Mouse (Mus musculus) myocyte (in vitro differentiated cells): ENCODE measurements around the gene Csnk2b. TPM values are rescaled to one million over a fixed set of nuclear protein-coding genes. Genes with fewer than 3 reads are reported as not detected.
A peak's percentile ranks its signal among the peaks of the same experiment; 100 is the strongest.

Experiments
- H3K27me3 ChIP-seq: one replicate; pipeline ENCODE4 v1.6.1; 2011; ENCODE audit not compliant: control insufficient read depth, insufficient read depth, insufficient read length
- H3K36me3 ChIP-seq: one replicate; pipeline ENCODE4 v1.6.1; 2011; ENCODE audit not compliant: control insufficient read depth, insufficient read depth
- H3K4me2 ChIP-seq: one replicate; pipeline ENCODE4 v1.6.1; 2011; ENCODE audit warnings: low read depth, control low read depth
- H3K4me3 ChIP-seq: one replicate; pipeline ENCODE4 v1.5.1; 2011; ENCODE audit warnings: mild to moderate bottlenecking, control low read depth, moderate library complexity
- H3K79me2 ChIP-seq: one replicate; pipeline ENCODE4 v1.6.1; 2011; ENCODE audit not compliant: control insufficient read depth, insufficient read depth
- H3ac ChIP-seq: one replicate; pipeline ENCODE4 v1.6.1; 2011; ENCODE audit not compliant: control insufficient read depth, insufficient read length
- CEBPB ChIP-seq: IDR thresholded peaks from 2 replicates; pipeline ENCODE4 v1.6.1; 2011; ENCODE audit warnings: mild to moderate bottlenecking, moderate library complexity; ENCODE audit not compliant: poor library complexity, insufficient read depth, severe bottlenecking
- E2F4 ChIP-seq: IDR thresholded peaks from one replicate; pipeline ENCODE4 v1.6.1; 2011; ENCODE audit warnings: mild to moderate bottlenecking, control low read depth, moderate library complexity; ENCODE audit not compliant: insufficient read depth
- MAX ChIP-seq: IDR thresholded peaks from one replicate; pipeline ENCODE4 v1.6.1; 2011; ENCODE audit warnings: low read depth, mild to moderate bottlenecking, control low read depth
- MYOD1 ChIP-seq, 3 experiments: IDR thresholded peaks; one replicate each; pipeline ENCODE4 v1.6.1; 2011; ENCODE audit warnings: control low read depth in 2 of 3, low read depth in 2 of 3, mild to moderate bottlenecking in 2 of 3, moderate library complexity in 1 of 3; ENCODE audit not compliant: insufficient read length in 2 of 3, control insufficient read depth in 1 of 3
- MYOG ChIP-seq, 3 experiments: IDR thresholded peaks; one replicate each; pipeline ENCODE4 v1.6.1; 2011; ENCODE audit warnings: control low read depth in 2 of 3, low read depth in 2 of 3, mild to moderate bottlenecking in 2 of 3; ENCODE audit not compliant: insufficient read length in 2 of 3, control insufficient read depth in 1 of 3, insufficient read depth in 1 of 3
- POLR2A ChIP-seq: IDR thresholded peaks from one replicate; pipeline ENCODE4 v1.6.1; 2011; ENCODE audit warnings: low read depth, mild to moderate bottlenecking, control low read depth, moderate library complexity; ENCODE audit not compliant: insufficient read length
- POLR2AphosphoS2 ChIP-seq: IDR thresholded peaks from one replicate; pipeline ENCODE4 v1.6.1; 2011; ENCODE audit warnings: low read depth, control low read depth; ENCODE audit not compliant: insufficient read length
- REST ChIP-seq: IDR thresholded peaks from one replicate; pipeline ENCODE4 v1.6.1; 2011; ENCODE audit warnings: mild to moderate bottlenecking, control low read depth, moderate library complexity; ENCODE audit not compliant: insufficient read depth, insufficient read length
- SRF ChIP-seq: IDR thresholded peaks from one replicate; pipeline ENCODE4 v1.6.1; 2011; ENCODE audit warnings: low read depth; ENCODE audit not compliant: control insufficient read depth, insufficient read length
- TCF12 ChIP-seq: IDR thresholded peaks from one replicate; pipeline ENCODE4 v1.6.1; 2011; ENCODE audit warnings: mild to moderate bottlenecking, control low read depth; ENCODE audit not compliant: poor library complexity, insufficient read depth, severe bottlenecking
- TCF3 ChIP-seq: IDR thresholded peaks from one replicate; pipeline ENCODE4 v1.6.1; 2011; ENCODE audit warnings: low read depth, control low read depth; ENCODE audit not compliant: insufficient read length
- USF1 ChIP-seq: IDR thresholded peaks from one replicate; pipeline ENCODE4 v1.6.1; 2011; ENCODE audit warnings: low read depth, mild to moderate bottlenecking, control low read depth, moderate library complexity
- polyA plus RNA-seq: library from polyadenylated mRNA; unstranded; fragments of >200 nt; fragmentation: generic; extraction: Trizol; gene quantifications from one replicate; pipeline ENCODE4 v1.2.1, GENCODE M21; 2012; ENCODE audit warnings: missing spikeins

Gene Csnk2b
- polyA plus RNA-seq, 1 experiment: 320 TPM

DNA sequence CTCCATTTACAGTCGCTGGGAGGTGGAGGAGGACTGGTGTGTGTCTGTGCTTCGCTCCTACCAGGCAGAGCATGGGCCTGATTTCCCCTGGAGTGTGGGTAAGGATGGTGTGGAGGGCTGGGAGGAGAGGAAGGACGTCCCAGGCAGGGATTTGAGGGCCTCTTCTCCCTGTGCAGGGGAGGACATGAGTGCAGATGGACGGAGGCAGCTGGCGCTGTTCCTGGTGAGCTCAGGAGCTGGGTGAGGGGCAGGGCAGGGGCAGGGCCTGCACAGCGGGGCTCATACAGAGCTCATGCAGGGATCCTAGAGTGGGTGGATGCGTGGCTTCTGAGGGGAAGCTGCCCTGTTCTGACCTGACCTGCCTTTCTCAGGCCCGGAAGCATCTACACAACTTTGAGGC, 19.6 kb downstream of the Csnk2b start:
- Histone ChIP-seq H3K4me2 (no peak overlapping the region), H3K27me3 (no peaks in the 10 kb centered on the region), H3K4me3 (no peak overlapping the region), H3K79me2 (no peaks in the 10 kb centered on the region), H3ac (no peak overlapping the region), H3K36me3 (peaks cover 4% of the 10 kb centered on the region)
- TF ChIP-seq MYOD1 (IDR thresholded peaks at IDR 0.05; ENCODE audit: control insufficient read depth in 1 of 3, insufficient read length in 2 of 3, low read depth in 2 of 3): peak in 1 of 3 experiments; percentile 28
- TF ChIP-seq CEBPB: no peak

DNA sequence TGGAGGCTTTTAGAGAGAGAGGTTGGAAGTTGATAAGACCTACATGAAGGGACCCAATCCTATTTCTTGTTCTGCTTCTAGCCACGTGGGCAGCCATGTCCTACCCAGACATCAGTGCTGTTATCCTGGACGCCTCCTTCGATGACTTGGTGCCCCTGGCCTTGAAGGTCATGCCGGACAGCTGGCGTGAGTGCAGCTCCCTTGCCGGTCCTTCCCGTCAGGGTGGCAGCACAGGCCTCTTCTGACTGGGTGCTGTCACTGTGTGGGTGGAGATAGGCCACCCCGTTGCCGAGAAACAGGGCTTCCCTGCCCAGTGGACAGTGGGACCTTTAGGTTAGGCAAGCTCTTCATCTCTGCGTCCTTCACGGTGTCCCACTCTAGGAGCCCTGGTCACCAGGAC, 20.7 kb downstream of the Csnk2b start:
- no peaks in the 10 kb centered on the region for H3K79me2 ChIP-seq
- H3K27me3 ChIP-seq: no peaks in the 10 kb centered on the region
- TF ChIP-seq POLR2AphosphoS2: no peak
- no peak for TF ChIP-seq MAX
- TF ChIP-seq POLR2A: no peak
- TF ChIP-seq MYOG (IDR thresholded peaks at IDR 0.05; ENCODE audit: control insufficient read depth in 1 of 3, insufficient read depth in 1 of 3, insufficient read length in 2 of 3, low read depth in 2 of 3): no peak
- TF ChIP-seq TCF12: no peak
- TF ChIP-seq TCF3: no peak
- no peak for TF ChIP-seq REST
- no peak for TF ChIP-seq USF1
- no peak for TF ChIP-seq MYOD1 (IDR thresholded peaks at IDR 0.05; ENCODE audit: control insufficient read depth in 1 of 3, insufficient read length in 2 of 3, low read depth in 2 of 3)
- no peak for TF ChIP-seq E2F4
- no peak for TF ChIP-seq SRF
- TF ChIP-seq CEBPB: no peak
- H3K4me2 ChIP-seq: no peak overlapping the region
- no peak overlapping the region for H3ac ChIP-seq
- H3K36me3 ChIP-seq: peaks cover 4% of the 10 kb centered on the region
- H3K4me3 ChIP-seq: no peak overlapping the region

DNA sequence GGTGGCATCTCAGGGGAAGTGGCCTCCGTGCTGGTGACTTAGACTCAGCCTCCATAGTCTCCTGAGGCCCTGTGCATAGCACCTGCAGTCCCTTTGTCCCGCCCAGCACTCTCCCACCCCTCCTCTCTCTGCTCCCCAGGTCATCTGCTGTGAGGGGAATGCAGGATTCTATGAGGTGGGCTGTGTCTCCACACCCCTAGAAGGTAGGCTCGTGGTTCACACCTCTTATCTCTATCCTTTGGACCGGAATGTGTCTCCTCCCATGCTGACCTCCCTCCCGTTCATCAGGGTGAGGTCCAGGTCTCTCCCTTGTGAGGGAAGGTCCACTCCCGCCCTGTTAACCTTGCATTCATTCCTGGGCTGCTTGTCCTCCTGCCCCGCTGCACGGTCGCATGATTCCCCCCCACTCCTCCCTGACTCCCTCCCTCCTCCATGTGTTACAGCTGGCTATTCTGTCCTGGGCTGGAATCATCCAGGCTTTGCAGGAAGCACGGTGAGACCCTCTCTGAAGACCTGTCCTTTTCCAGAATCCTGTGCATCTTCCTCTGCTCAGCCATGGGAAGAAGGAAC, 21.6 kb downstream of the Csnk2b start:
- TF ChIP-seq REST (no peak), USF1 (no peak), MAX (no peak), CEBPB (no peak), SRF (no peak), TCF3 (no peak)
- Histone ChIP-seq H3ac (no peak overlapping the region), H3K36me3 (peaks cover 4% of the 10 kb centered on the region), H3K79me2 (no peaks in the 10 kb centered on the region), H3K4me3 (no peak overlapping the region), H3K27me3 (no peaks in the 10 kb centered on the region), H3K4me2 (no peak overlapping the region)

DNA sequence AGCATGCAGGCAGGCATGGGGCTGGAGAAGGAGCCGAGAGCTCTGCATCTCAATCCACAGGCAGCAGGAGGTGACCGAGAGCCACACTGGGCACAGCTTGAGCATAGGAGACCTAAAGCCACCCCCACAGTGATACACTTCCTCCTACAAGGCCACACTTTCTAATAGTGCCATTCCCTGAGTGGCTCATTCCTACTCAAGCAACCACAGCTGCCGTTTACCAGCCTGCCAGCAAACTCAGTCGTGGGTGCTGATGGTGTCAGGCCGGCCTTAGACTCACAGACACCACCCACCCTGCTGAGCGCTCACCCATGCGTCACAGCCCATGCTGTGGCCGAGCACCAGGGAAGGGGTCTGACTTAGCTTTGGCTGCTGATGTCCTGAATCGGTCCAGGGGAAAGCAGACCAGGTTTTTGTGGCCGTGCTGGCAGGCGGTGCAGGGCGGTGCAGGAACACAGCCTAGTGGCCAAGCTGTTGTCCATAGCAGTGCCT, 24.6 kb downstream of the Csnk2b start:
- Histone ChIP-seq H3K4me2 (no peak overlapping the region), H3ac (no peak overlapping the region), H3K36me3 (peaks cover 4% of the 10 kb centered on the region), H3K27me3 (no peaks in the 10 kb centered on the region), H3K79me2 (no peaks in the 10 kb centered on the region), H3K4me3 (no peak overlapping the region)
- no peak for TF ChIP-seq MAX
- no peak for TF ChIP-seq SRF
- TF ChIP-seq TCF12: no peak
- no peak for TF ChIP-seq USF1
- no peak for TF ChIP-seq E2F4
- TF ChIP-seq POLR2A: no peak
- TF ChIP-seq TCF3: no peak
- TF ChIP-seq POLR2AphosphoS2: no peak
- TF ChIP-seq CEBPB: no peak
- TF ChIP-seq REST: no peak
- TF ChIP-seq MYOG (IDR thresholded peaks at IDR 0.05; ENCODE audit: control insufficient read depth in 1 of 3, insufficient read depth in 1 of 3, insufficient read length in 2 of 3, low read depth in 2 of 3): no peak
- TF ChIP-seq MYOD1 (IDR thresholded peaks at IDR 0.05; ENCODE audit: control insufficient read depth in 1 of 3, insufficient read length in 2 of 3, low read depth in 2 of 3): no peak

DNA sequence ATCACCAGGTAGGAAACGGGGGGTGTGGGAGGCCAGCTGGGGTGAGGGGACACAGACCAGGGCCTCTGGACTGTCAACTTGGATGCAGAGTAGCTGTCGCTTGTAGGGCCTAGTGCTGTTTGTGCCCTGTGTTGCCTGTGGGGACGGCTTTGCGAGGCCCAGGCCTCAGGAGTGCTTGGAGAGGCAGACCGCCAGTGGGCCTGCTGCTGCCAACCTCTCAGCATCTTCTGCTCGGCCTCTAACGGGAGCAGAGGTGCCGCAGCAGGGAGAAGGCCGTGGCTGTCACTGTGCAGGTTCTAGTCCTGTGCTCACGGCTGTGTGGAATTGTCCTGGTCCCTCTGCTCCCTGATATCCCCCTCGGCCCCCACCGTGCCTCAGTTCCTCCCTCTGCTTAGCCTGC, 25.3 kb downstream of the Csnk2b start:
- Histone ChIP-seq H3K27me3 (no peaks in the 10 kb centered on the region), H3ac (no peak overlapping the region), H3K36me3 (peaks cover 4% of the 10 kb centered on the region), H3K4me2 (no peak overlapping the region), H3K79me2 (no peaks in the 10 kb centered on the region), H3K4me3 (no peak overlapping the region)
- TF ChIP-seq POLR2A (no peak), MAX (no peak), CEBPB (no peak), USF1 (no peak), E2F4 (no peak), REST (no peak), TCF3 (no peak), SRF (no peak), MYOD1 (IDR thresholded peaks at IDR 0.05; ENCODE audit: control insufficient read depth in 1 of 3, insufficient read length in 2 of 3, low read depth in 2 of 3) (no peak), TCF12 (no peak), MYOG (IDR thresholded peaks at IDR 0.05; ENCODE audit: control insufficient read depth in 1 of 3, insufficient read depth in 1 of 3, insufficient read length in 2 of 3, low read depth in 2 of 3) (no peak)
